Mouse (Mus musculus): ENCODE data around the gene Hoga1. TPM values are rescaled to one million over a fixed set of nuclear protein-coding genes. Genes with fewer than 3 reads are reported as not detected.

The Hoga1 gene
- polyA plus RNA-seq, 1 experiment from 2014 or later = 1.1 TPM

- Histone ChIP-seq H3K36me3 (peaks cover 55% of the 10 kb centered on the region), H3K27ac (no peak overlapping the region), H3K27me3 (no peaks in the 10 kb centered on the region), H3K4me2 (replicated peaks) (no peak overlapping the region), H3K4me3 (no peak overlapping the region), H3K9me3 (replicated peaks) (no peaks in the 10 kb centered on the region), H3K9ac (no peak overlapping the region), H3K4me1 (no peaks in the 10 kb centered on the region)
- ATAC-seq (ENCODE audit: low FRiP score) = no peak
- WGBS = 93% methylated on average over 4 of the region's 4 CpGs
Observed at GRCm38 (mm10) chr19:42115783-42116335, 70.4 kb downstream of the Hoga1 start.

- H3K4me1 ChIP-seq = no peaks in the 10 kb centered on the region
- no peak overlapping the region for H3K9ac ChIP-seq
- WGBS = 96% methylated on average over 9 of the region's 9 CpGs
- no peaks in the 10 kb centered on the region for H3K27me3 ChIP-seq
- peaks cover 70% of the 10 kb centered on the region for H3K36me3 ChIP-seq
- no peaks in the 10 kb centered on the region for H3K9me3 ChIP-seq (replicated peaks)
- H3K4me3 ChIP-seq = no peak overlapping the region
- H3K27ac ChIP-seq = no peak overlapping the region
- H3K4me2 ChIP-seq (replicated peaks) = no peak overlapping the region
- no peak for ATAC-seq (ENCODE audit: low FRiP score)
Observed at GRCm38 (mm10) chr19:42118142-42118541, 72.7 kb downstream of the Hoga1 start.

- 87% methylated on average over 5 of the region's 5 CpGs for WGBS
- Histone ChIP-seq H3K27me3 (no peaks in the 10 kb centered on the region), H3K4me3 (no peak overlapping the region), H3K4me2 (replicated peaks) (no peak overlapping the region), H3K9me3 (replicated peaks) (no peaks in the 10 kb centered on the region), H3K9ac (no peak overlapping the region), H3K27ac (no peak overlapping the region), H3K36me3 (peaks cover 69% of the 10 kb centered on the region), H3K4me1 (no peaks in the 10 kb centered on the region)
- no peak for ATAC-seq (ENCODE audit: low FRiP score)
Observed at GRCm38 (mm10) chr19:42118596-42118995, 73.2 kb downstream of the Hoga1 start.

GRCm38 (mm10) chr19:42120451-42120850, 75.0 kb downstream of the Hoga1 start:
- WGBS = 91% methylated on average over 8 of the region's 8 CpGs
- no peaks in the 10 kb centered on the region for H3K9me3 ChIP-seq (replicated peaks)
- H3K36me3 ChIP-seq = peaks cover 56% of the 10 kb centered on the region
- no peaks in the 10 kb centered on the region for H3K27me3 ChIP-seq
- no peak overlapping the region for H3K4me2 ChIP-seq (replicated peaks)
- no peak overlapping the region for H3K4me3 ChIP-seq
- no peak for ATAC-seq (ENCODE audit: low FRiP score)
- H3K27ac ChIP-seq = no peak overlapping the region
- no peaks in the 10 kb centered on the region for H3K4me1 ChIP-seq
- H3K9ac ChIP-seq = no peak overlapping the region

Other genes with a start within 250 kb of the Hoga1 start
- gene Arhgap19, start 243.6 kb upstream of the Hoga1 start, polyA plus RNA-seq (2016; fragmentation: Nextera tagmentation; extraction: Ambion mirVana) = 22.4 and 23.2 TPM in 2 replicates
- gene Frat1, start 215.6 kb upstream of the Hoga1 start, polyA plus RNA-seq (2016; fragmentation: Nextera tagmentation; extraction: Ambion mirVana) = 16.8 and 19.4 TPM in 2 replicates
- gene Frat2, start 197.5 kb upstream of the Hoga1 start, polyA plus RNA-seq (2016; fragmentation: Nextera tagmentation; extraction: Ambion mirVana) = 14.5 and 15.3 TPM in 2 replicates
- 18.3 and 20.9 TPM in 2 replicates for gene Rrp12, start 149.4 kb upstream of the Hoga1 start, polyA plus RNA-seq (2016; fragmentation: Nextera tagmentation; extraction: Ambion mirVana)
- gene Pgam1, start 133.7 kb upstream of the Hoga1 start, polyA plus RNA-seq (2016; fragmentation: Nextera tagmentation; extraction: Ambion mirVana) = 514 and 546 TPM in 2 replicates
- gene Exosc1, start 112.2 kb upstream of the Hoga1 start, polyA plus RNA-seq (2016; fragmentation: Nextera tagmentation; extraction: Ambion mirVana) = 63.1 and 64.4 TPM in 2 replicates
- gene Zdhhc16, start 112.1 kb upstream of the Hoga1 start, polyA plus RNA-seq (2016; fragmentation: Nextera tagmentation; extraction: Ambion mirVana) = 75.8 and 76.4 TPM in 2 replicates
- 33.1 and 39.0 TPM in 2 replicates for gene Mms19, start 64.5 kb upstream of the Hoga1 start, polyA plus RNA-seq (2016; fragmentation: Nextera tagmentation; extraction: Ambion mirVana)
- 15.9 and 16.2 TPM in 2 replicates for gene Ubtd1, start 63.8 kb upstream of the Hoga1 start, polyA plus RNA-seq (2016; fragmentation: Nextera tagmentation; extraction: Ambion mirVana)
- gene Ankrd2, start 9.6 kb upstream of the Hoga1 start, polyA plus RNA-seq (2016; fragmentation: Nextera tagmentation; extraction: Ambion mirVana) = not detected in 2 replicates
- not detected in 2 replicates for gene 4933411K16Rik, start 6.6 kb downstream of the Hoga1 start, polyA plus RNA-seq (2016; fragmentation: Nextera tagmentation; extraction: Ambion mirVana)
- 81.4 and 83.5 TPM in 2 replicates for gene Morn4, start 40.7 kb downstream of the Hoga1 start, polyA plus RNA-seq (2016; fragmentation: Nextera tagmentation; extraction: Ambion mirVana)
- gene Pi4k2a, start 44.9 kb downstream of the Hoga1 start, polyA plus RNA-seq (2016; fragmentation: Nextera tagmentation; extraction: Ambion mirVana) = 35.3 and 39.4 TPM in 2 replicates
- 11.8 and 13.5 TPM in 2 replicates for gene Avpi1, start 83.4 kb downstream of the Hoga1 start, polyA plus RNA-seq (2016; fragmentation: Nextera tagmentation; extraction: Ambion mirVana)
- 9.7 and 11.6 TPM in 2 replicates for gene Marveld1, start 101.8 kb downstream of the Hoga1 start, polyA plus RNA-seq (2016; fragmentation: Nextera tagmentation; extraction: Ambion mirVana)
- 53.6 and 55.2 TPM in 2 replicates for gene Zfyve27, start 118.3 kb downstream of the Hoga1 start, polyA plus RNA-seq (2016; fragmentation: Nextera tagmentation; extraction: Ambion mirVana)
- 1.5 and 1.9 TPM in 2 replicates for gene Sfrp5, start 156.6 kb downstream of the Hoga1 start, polyA plus RNA-seq (2016; fragmentation: Nextera tagmentation; extraction: Ambion mirVana)
- gene Golga7b, start 202.0 kb downstream of the Hoga1 start, polyA plus RNA-seq (2016; fragmentation: Nextera tagmentation; extraction: Ambion mirVana) = 11.5 and 11.6 TPM in 2 replicates